Mouse (Mus musculus) stomach, postnatal 0 days (tissue): ENCODE measurements around the gene 1700030K09Rik.

Experiments
- CTCF ChIP-seq: IDR thresholded peaks from 2 replicates; pipeline ENCODE4 v1.5.1; 2016; ENCODE audit warnings: antibody characterized with exemption, low read depth, mild to moderate bottlenecking, moderate library complexity
- EP300 ChIP-seq: optimal IDR thresholded peaks from 2 replicates; pipeline ENCODE3; 2016; ENCODE audit warnings: antibody characterized with exemption

DNA sequence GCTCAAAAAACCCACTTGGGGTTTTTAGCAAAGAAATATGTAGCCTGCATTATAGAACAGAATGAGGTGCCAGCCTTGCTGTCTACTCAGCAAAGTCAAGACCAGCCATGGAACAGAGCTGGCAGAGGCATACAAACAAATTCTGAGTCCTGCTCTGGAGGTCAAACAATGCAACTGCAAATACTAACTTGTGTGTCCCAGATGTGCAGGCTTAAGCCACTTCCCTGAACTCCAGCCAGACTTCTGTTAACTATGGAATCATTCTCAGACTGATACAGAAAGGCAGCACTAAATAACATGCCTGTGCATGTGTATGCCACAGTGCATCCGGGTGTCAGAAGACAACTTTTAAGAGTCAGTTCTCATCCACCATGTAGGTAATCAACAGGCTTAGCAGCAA, 35.8 kb upstream of the 1700030K09Rik start:
- TF ChIP-seq CTCF (no peak), EP300 (no peak)
